Mouse (Mus musculus): ENCODE data around the gene Pianp. TPM values are rescaled to one million over a fixed set of nuclear protein-coding genes. Genes with fewer than 3 reads are reported as not detected.

Gene Pianp
- total and polyA plus RNA-seq, 3 experiments = 0.43 to 2.0 (median 0.50) TPM

DNA sequence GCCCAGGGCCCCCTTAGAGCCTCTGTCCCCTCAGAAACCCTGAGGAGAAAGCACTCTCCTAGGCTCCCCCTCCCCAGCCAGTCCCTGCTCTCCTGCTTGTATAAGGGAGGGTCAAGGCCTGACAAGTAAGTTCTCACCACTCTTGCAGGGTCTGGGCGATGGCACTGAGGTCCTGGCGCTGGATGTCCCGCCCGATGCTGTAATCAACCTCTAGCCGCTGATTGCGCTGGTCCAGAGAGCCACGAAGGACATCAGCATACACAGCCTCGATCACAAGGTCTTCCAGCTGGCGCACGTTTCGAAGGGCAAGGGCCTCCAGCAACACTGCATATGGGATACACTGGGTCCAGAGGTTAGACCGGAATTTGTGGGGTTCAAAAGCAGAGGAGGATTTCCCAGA lies 35.5 kb upstream of the Pianp start:
- intact Hi-C loops (cut with DNase I) = no loop called here
- Histone ChIP-seq H3K4me3 (no peak overlapping the region), H3K9ac (ENCODE audit: low read depth, low read length) (no peak overlapping the region), H3K36me3 (ENCODE audit: control insufficient read depth, insufficient read depth, low read length) (no peaks in the 10 kb centered on the region), H3K4me1 (ENCODE audit: control insufficient read depth, insufficient read depth, low read length) (0 out of 2 replicates have a peak, but pooled peaks cover 2% of the 10 kb centered on the region), H3K27ac (no peak overlapping the region), H3K27me3 (ENCODE audit: control insufficient read depth, insufficient read depth, low read length) (no peaks in the 10 kb centered on the region), H3K79me2 (replicated peaks; ENCODE audit: control insufficient read depth, insufficient read depth, low read length) (no peaks in the 10 kb centered on the region)
- TF ChIP-seq EP300 (IDR thresholded peaks at IDR 0.05; ENCODE audit: insufficient read depth, low read depth, low read length) (no peak), CTCF (IDR thresholded peaks at IDR 0.05) (no peak), POLR2A (IDR thresholded peaks at IDR 0.05; ENCODE audit: insufficient read depth, low read depth, low read length) (no peak)
- DNase-seq = no peak
- 93% methylated on average over 12 of the region's 12 CpGs for WGBS

DNA sequence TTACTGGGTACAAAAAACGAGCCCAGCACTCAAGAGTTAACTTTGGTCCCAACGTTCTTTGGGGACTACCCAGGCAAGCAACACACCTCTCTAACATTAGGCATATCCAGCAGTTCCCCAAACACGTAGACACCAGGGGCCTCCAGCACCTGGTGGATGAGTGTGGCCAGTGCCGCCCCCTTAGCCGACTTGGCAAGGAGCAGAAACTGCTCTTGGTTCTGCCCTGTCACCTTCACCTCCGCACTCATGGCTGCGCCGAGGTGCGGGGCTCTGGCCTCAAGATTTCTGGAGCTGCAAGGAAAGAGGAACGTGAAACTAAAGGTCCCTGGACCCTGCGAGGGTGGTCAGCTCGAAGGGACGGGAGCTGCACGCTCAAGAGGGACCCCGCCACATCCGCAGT lies 31.9 kb upstream of the Pianp start:
- no peaks in the 10 kb centered on the region for H3K27me3 ChIP-seq (ENCODE audit: control insufficient read depth, insufficient read depth, low read length)
- intact Hi-C loops (cut with DNase I) = loop anchor here (1.0 to 2.0 kb wide), 3 partner anchors 34 to 74 kb away; partner anchors contain the start of genes Ing4 and Mlf2
- WGBS = 24% methylated on average over 16 of the region's 16 CpGs
- H3K27ac ChIP-seq = peak overlapping the region; percentile 91
- peak overlapping the region; percentile 69 for H3K4me3 ChIP-seq
- H3K79me2 ChIP-seq (replicated peaks; ENCODE audit: control insufficient read depth, insufficient read depth, low read length) = no peaks in the 10 kb centered on the region
- DNase-seq = no peak
- H3K4me1 ChIP-seq (ENCODE audit: control insufficient read depth, insufficient read depth, low read length) = 0 out of 2 replicates have a peak, but pooled peaks cover 2% of the 10 kb centered on the region
- no peaks in the 10 kb centered on the region for H3K36me3 ChIP-seq (ENCODE audit: control insufficient read depth, insufficient read depth, low read length)
- peak overlapping the region; percentile 66 for H3K9ac ChIP-seq (ENCODE audit: low read depth, low read length)
- TF ChIP-seq EP300 (IDR thresholded peaks at IDR 0.05; ENCODE audit: insufficient read depth, low read depth, low read length) = no peak
- no peak for TF ChIP-seq CTCF (IDR thresholded peaks at IDR 0.05)
- TF ChIP-seq POLR2A (IDR thresholded peaks at IDR 0.05; ENCODE audit: insufficient read depth, low read depth, low read length) = no peak

DNA sequence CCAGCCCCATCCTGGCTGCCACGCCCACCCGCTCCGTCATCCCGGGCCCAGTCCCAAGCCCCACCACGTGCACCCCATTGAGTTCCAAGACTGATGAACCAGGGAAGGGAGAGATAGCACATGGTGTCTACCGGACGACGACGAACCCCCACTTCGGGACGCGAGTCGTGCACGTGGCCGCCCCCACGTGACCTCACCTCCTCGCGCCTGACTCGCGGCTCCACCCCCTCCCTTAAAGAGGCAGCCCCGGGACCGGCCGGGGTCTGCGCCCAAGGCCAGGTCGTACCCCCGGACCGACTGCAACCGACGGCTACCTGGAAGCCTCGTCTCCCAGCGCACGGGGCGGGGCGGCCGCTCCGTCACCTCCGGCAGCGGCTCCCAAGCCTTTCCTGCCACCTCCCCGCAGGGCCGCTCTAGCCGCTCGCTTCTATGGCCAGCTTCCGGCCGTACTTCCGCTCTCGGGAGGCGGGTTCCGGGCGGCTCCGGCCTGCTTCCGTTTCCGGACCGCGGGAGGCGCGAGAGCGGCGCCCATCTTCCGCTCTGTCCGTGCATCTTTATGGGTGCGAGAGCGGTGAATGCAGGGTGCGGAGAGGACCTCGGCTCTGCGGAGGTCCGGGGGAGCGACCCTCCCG lies 31.3 kb upstream of the Pianp start, which contains the start of gene Cops7a:
Cops7a (minus strand) TSS at position 451 of the 632 bp plus-strand sequence.
- Histone ChIP-seq H3K79me2 (replicated peaks; ENCODE audit: control insufficient read depth, insufficient read depth, low read length) (no peaks in the 10 kb centered on the region), H3K4me1 (ENCODE audit: control insufficient read depth, insufficient read depth, low read length) (0 out of 2 replicates have a peak, but pooled peaks cover 2% of the 10 kb centered on the region), H3K36me3 (ENCODE audit: control insufficient read depth, insufficient read depth, low read length) (no peaks in the 10 kb centered on the region), H3K27ac (peak within 1 kb of the TSS; percentile 91), H3K4me3 (peak within 1 kb of the TSS; percentile 69), H3K27me3 (ENCODE audit: control insufficient read depth, insufficient read depth, low read length) (no peaks in the 10 kb centered on the region), H3K9ac (ENCODE audit: low read depth, low read length) (peak within 1 kb of the TSS; percentile 74)
- peak; percentile 98 to 99 for DNase-seq
- WGBS = under 1% methylated on average over 68 of the region's 68 CpGs
- TF ChIP-seq EP300 (IDR thresholded peaks at IDR 0.05; ENCODE audit: insufficient read depth, low read depth, low read length) = no peak
- peak; percentile 88 for TF ChIP-seq POLR2A (IDR thresholded peaks at IDR 0.05; ENCODE audit: insufficient read depth, low read depth, low read length)
- TF ChIP-seq CTCF (IDR thresholded peaks at IDR 0.05) = peak; percentile 17; the same call in 1 of the 2 replicates
- intact Hi-C loops (cut with DNase I) = loop anchor here (1.0 to 2.0 kb wide), 3 partner anchors 34 to 74 kb away; partner anchors contain the start of genes Ing4 and Mlf2

DNA sequence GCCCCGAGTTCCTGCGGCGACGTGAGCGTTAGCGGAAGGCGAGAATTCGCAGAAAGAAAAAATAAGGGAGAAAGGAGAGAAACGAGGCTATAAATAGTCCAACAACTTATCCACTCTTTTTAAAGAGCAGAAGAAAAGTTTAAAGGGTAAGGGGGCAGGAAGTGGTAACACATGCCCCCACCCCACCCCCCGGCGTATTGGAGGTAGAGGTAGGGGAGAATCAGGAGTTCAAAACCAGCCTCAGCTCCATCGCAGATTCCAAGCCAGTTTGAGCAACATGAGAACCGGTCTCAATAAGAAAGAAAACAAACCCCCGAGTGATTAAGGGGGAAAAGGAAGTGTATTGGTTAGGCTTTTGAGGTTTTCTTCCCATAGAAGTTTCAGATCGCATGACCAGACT lies 30.7 kb upstream of the Pianp start:
- Histone ChIP-seq H3K36me3 (ENCODE audit: control insufficient read depth, insufficient read depth, low read length) (no peaks in the 10 kb centered on the region), H3K27ac (peak overlapping the region; percentile 91), H3K4me1 (ENCODE audit: control insufficient read depth, insufficient read depth, low read length) (0 out of 2 replicates have a peak, but pooled peaks cover 2% of the 10 kb centered on the region), H3K4me3 (peak overlapping the region; percentile 69), H3K79me2 (replicated peaks; ENCODE audit: control insufficient read depth, insufficient read depth, low read length) (no peaks in the 10 kb centered on the region), H3K27me3 (ENCODE audit: control insufficient read depth, insufficient read depth, low read length) (no peaks in the 10 kb centered on the region), H3K9ac (ENCODE audit: low read depth, low read length) (peak overlapping the region; percentile 74)
- DNase-seq = no peak
- intact Hi-C loops (cut with DNase I) = loop anchor here (1.0 to 2.0 kb wide), 3 partner anchors 35 to 73 kb away; partner anchors contain the start of genes Ing4 and Mlf2
- WGBS = 7% methylated on average over 15 of the region's 15 CpGs
- TF ChIP-seq CTCF (IDR thresholded peaks at IDR 0.05) (no peak), EP300 (IDR thresholded peaks at IDR 0.05; ENCODE audit: insufficient read depth, low read depth, low read length) (no peak), POLR2A (IDR thresholded peaks at IDR 0.05; ENCODE audit: insufficient read depth, low read depth, low read length) (no peak)

DNA sequence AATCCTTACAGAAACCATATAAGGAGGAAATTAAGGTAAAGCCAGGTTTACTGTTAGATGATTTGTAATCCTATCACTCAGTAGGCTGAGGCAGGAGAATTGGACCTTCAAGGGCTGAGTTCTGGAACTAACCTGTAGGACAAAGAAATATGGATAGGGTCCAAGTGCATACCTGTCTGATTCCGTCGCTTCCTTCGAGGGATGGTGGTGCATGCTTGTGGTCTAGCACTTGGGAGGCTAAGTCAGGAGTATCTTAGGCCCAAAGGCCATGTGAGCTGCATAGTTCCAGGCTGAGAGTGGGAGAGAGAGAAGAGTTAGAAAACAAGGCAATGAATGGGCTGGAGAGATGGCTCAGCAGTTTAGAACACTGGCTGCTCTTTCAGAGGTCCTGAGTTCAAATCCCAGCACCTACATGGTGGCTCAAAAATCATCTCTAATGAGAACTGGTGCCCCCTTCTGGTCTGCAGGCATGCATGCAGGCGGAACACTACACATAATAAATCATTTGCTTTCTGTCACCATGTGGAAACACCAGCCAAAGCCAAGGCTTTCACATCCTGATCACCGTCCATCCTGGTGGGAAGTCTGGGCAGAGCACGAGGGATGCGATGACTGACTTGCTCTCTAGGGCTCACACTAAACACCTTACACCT lies 29.9 kb upstream of the Pianp start:
- Histone ChIP-seq H3K27ac (no peak overlapping the region), H3K4me3 (no peak overlapping the region), H3K9ac (ENCODE audit: low read depth, low read length) (no peak overlapping the region), H3K4me1 (ENCODE audit: control insufficient read depth, insufficient read depth, low read length) (0 out of 2 replicates have a peak, but pooled peaks cover 2% of the 10 kb centered on the region), H3K36me3 (ENCODE audit: control insufficient read depth, insufficient read depth, low read length) (no peaks in the 10 kb centered on the region), H3K79me2 (replicated peaks; ENCODE audit: control insufficient read depth, insufficient read depth, low read length) (no peaks in the 10 kb centered on the region), H3K27me3 (ENCODE audit: control insufficient read depth, insufficient read depth, low read length) (no peaks in the 10 kb centered on the region)
- DNase-seq = no peak
- 93% methylated on average over 7 of the region's 7 CpGs for WGBS
- TF ChIP-seq CTCF (IDR thresholded peaks at IDR 0.05) (peak; percentile 59), EP300 (IDR thresholded peaks at IDR 0.05; ENCODE audit: insufficient read depth, low read depth, low read length) (no peak), POLR2A (IDR thresholded peaks at IDR 0.05; ENCODE audit: insufficient read depth, low read depth, low read length) (no peak)
- intact Hi-C loops (cut with DNase I) = loop anchor here (1.0 kb wide), 1 partner anchor 63 kb away; no protein-coding TSS in a partner anchor

Data from heart, adult 2 months (tissue).